Mouse (Mus musculus): ENCODE results near the gene Mink1. TPM values are rescaled to one million over a fixed set of nuclear protein-coding genes. Genes with fewer than 3 reads are reported as not detected.
A peak's percentile ranks its signal among the peaks of the same experiment; 100 is the strongest.

Mink1 gene
- polyA plus RNA-seq, 1 experiment from 2014 or later, result 51.1 TPM

- Histone ChIP-seq H3K27ac (no peak within 1 kb of the TSS), H3K79me2 (ENCODE audit: inconsistent target) (no peaks in the 10 kb centered on the region), H3K4me3 (ENCODE audit: inconsistent target) (no peak within 1 kb of the TSS), H3K36me3 (ENCODE audit: inconsistent target) (0 out of 2 replicates have a peak, but pooled peaks cover 3% of the 10 kb centered on the region)
- 100% methylated on average over 4 of the region's 6 CpGs for WGBS (ENCODE audit: missing documents)
These were observed 29.8 kb upstream of the Mink1 start, which contains the start of gene Gm40193 for GRCm38 (mm10) chr11:70532839-70533238. Gm40193 (minus strand) TSS chr11:70532939.

GRCm38 (mm10) chr11:70539423-70539822 lies 23.3 kb upstream of the Mink1 start:
- Histone ChIP-seq H3K36me3 (ENCODE audit: inconsistent target) (peaks cover 23% of the 10 kb centered on the region), H3K27ac (peak overlapping the region; percentile 51), H3K4me3 (ENCODE audit: inconsistent target) (peak overlapping the region; percentile 48), H3K79me2 (ENCODE audit: inconsistent target) (peaks cover 26% of the 10 kb centered on the region; the same call in 1 of the 2 replicates)
- 17% methylated on average over 9 of the region's 9 CpGs for WGBS (ENCODE audit: missing documents)

- Histone ChIP-seq H3K27ac (peak within 1 kb of the TSS; percentile 51), H3K4me3 (ENCODE audit: inconsistent target) (peak within 1 kb of the TSS; percentile 48), H3K36me3 (ENCODE audit: inconsistent target) (peaks cover 29% of the 10 kb centered on the region), H3K79me2 (ENCODE audit: inconsistent target) (peaks cover 26% of the 10 kb centered on the region; the same call in 1 of the 2 replicates)
- 1% methylated on average over 34 of the region's 65 CpGs for WGBS (ENCODE audit: missing documents)
These were observed 22.6 kb upstream of the Mink1 start, which contains the start of gene Pld2 for GRCm38 (mm10) chr11:70539877-70540587. Pld2 (plus strand) TSS chr11:70540064.

GRCm38 (mm10) chr11:70540928-70541327 lies 21.8 kb upstream of the Mink1 start:
- peaks cover 35% of the 10 kb centered on the region for H3K36me3 ChIP-seq (ENCODE audit: inconsistent target)
- peaks cover 26% of the 10 kb centered on the region; the same call in 1 of the 2 replicates for H3K79me2 ChIP-seq (ENCODE audit: inconsistent target)
- peak overlapping the region; percentile 36 for H3K4me3 ChIP-seq (ENCODE audit: inconsistent target)
- WGBS (ENCODE audit: missing documents), result 91% methylated on average over 7 of the region's 7 CpGs
- H3K27ac ChIP-seq, result peak overlapping the region; percentile 22; the same call in 1 of the 2 replicates

GRCm38 (mm10) chr11:70541415-70541814 lies 21.3 kb upstream of the Mink1 start:
- Histone ChIP-seq H3K4me3 (ENCODE audit: inconsistent target) (no peak overlapping the region), H3K36me3 (ENCODE audit: inconsistent target) (peaks cover 40% of the 10 kb centered on the region), H3K27ac (no peak overlapping the region), H3K79me2 (ENCODE audit: inconsistent target) (peaks cover 26% of the 10 kb centered on the region; the same call in 1 of the 2 replicates)
- 93% methylated on average over 5 of the region's 5 CpGs for WGBS (ENCODE audit: missing documents)

GRCm38 (mm10) chr11:70544496-70544895 lies 18.2 kb upstream of the Mink1 start:
- no peak overlapping the region for H3K27ac ChIP-seq
- H3K79me2 ChIP-seq (ENCODE audit: inconsistent target), result peaks cover 26% of the 10 kb centered on the region; the same call in 1 of the 2 replicates
- peaks cover 59% of the 10 kb centered on the region for H3K36me3 ChIP-seq (ENCODE audit: inconsistent target)
- no peak overlapping the region for H3K4me3 ChIP-seq (ENCODE audit: inconsistent target)
- 81% methylated on average over 7 of the region's 7 CpGs for WGBS (ENCODE audit: missing documents)

GRCm38 (mm10) chr11:70551526-70551925 lies 11.2 kb upstream of the Mink1 start:
- Histone ChIP-seq H3K79me2 (ENCODE audit: inconsistent target) (no peaks in the 10 kb centered on the region), H3K4me3 (ENCODE audit: inconsistent target) (no peak overlapping the region), H3K27ac (no peak overlapping the region), H3K36me3 (ENCODE audit: inconsistent target) (peaks cover 68% of the 10 kb centered on the region)
- WGBS (ENCODE audit: missing documents), result 91% methylated on average over 8 of the region's 8 CpGs

- Histone ChIP-seq H3K27ac (no peak overlapping the region), H3K36me3 (ENCODE audit: inconsistent target) (peaks cover 65% of the 10 kb centered on the region), H3K79me2 (ENCODE audit: inconsistent target) (no peaks in the 10 kb centered on the region), H3K4me3 (ENCODE audit: inconsistent target) (no peak overlapping the region)
- WGBS (ENCODE audit: missing documents), result 93% methylated on average over 7 of the region's 7 CpGs
These were observed 8.7 kb upstream of the Mink1 start for GRCm38 (mm10) chr11:70553940-70554339.

GRCm38 (mm10) chr11:70557545-70557944 lies 5.1 kb upstream of the Mink1 start:
- Histone ChIP-seq H3K36me3 (ENCODE audit: inconsistent target) (peaks cover 49% of the 10 kb centered on the region), H3K4me3 (ENCODE audit: inconsistent target) (no peak overlapping the region), H3K79me2 (ENCODE audit: inconsistent target) (no peaks in the 10 kb centered on the region), H3K27ac (no peak overlapping the region)
- WGBS (ENCODE audit: missing documents), result 91% methylated on average over 9 of the region's 9 CpGs

- WGBS (ENCODE audit: missing documents), result 20% methylated on average over 2 of the region's 2 CpGs
- Histone ChIP-seq H3K4me3 (ENCODE audit: inconsistent target) (peak overlapping the region; percentile 48; the same call in 1 of the 2 replicates), H3K36me3 (ENCODE audit: inconsistent target) (peaks cover 15% of the 10 kb centered on the region), H3K27ac (no peak overlapping the region), H3K79me2 (ENCODE audit: inconsistent target) (peaks cover 40% of the 10 kb centered on the region; the same call in 1 of the 2 replicates)
These were observed 769 bp upstream of the Mink1 start for GRCm38 (mm10) chr11:70561937-70562286.

- Histone ChIP-seq H3K79me2 (ENCODE audit: inconsistent target) (peaks cover 51% of the 10 kb centered on the region; the same call in 1 of the 2 replicates), H3K4me3 (ENCODE audit: inconsistent target) (peak overlapping the region; percentile 70), H3K27ac (peak overlapping the region; percentile 37), H3K36me3 (ENCODE audit: inconsistent target) (peaks cover 10% of the 10 kb centered on the region)
- 2% methylated on average over 29 of the region's 31 CpGs for WGBS (ENCODE audit: missing documents)
These were observed 351 bp downstream of the Mink1 start for GRCm38 (mm10) chr11:70562995-70563469.

- Histone ChIP-seq H3K36me3 (ENCODE audit: inconsistent target) (peaks cover 10% of the 10 kb centered on the region), H3K27ac (peak overlapping the region; percentile 37)
These were observed 992 bp downstream of the Mink1 start for GRCm38 (mm10) chr11:70563470-70564275.

GRCm38 (mm10) chr11:70564276-70564873 lies 1.7 kb downstream of the Mink1 start:
- Histone ChIP-seq H3K27ac (no peak overlapping the region), H3K4me3 (ENCODE audit: inconsistent target) (no peak overlapping the region), H3K79me2 (ENCODE audit: inconsistent target) (peaks cover 64% of the 10 kb centered on the region), H3K36me3 (ENCODE audit: inconsistent target) (peaks cover 10% of the 10 kb centered on the region)
- 63% methylated on average over 4 of the region's 4 CpGs for WGBS (ENCODE audit: missing documents)

More at GRCm38 (mm10) chr11:70563470-70564275, 992 bp downstream of the Mink1 start:
- 5% methylated on average over 24 of the region's 25 CpGs for WGBS (ENCODE audit: missing documents)
- Histone ChIP-seq H3K4me3 (ENCODE audit: inconsistent target) (peak overlapping the region; percentile 70), H3K79me2 (ENCODE audit: inconsistent target) (peaks cover 57% of the 10 kb centered on the region)

GRCm38 (mm10) chr11:70566586-70566985 lies 3.9 kb downstream of the Mink1 start:
- H3K79me2 ChIP-seq (ENCODE audit: inconsistent target), result peaks cover 86% of the 10 kb centered on the region
- 99% methylated on average over 7 of the region's 7 CpGs for WGBS (ENCODE audit: missing documents)
- no peak overlapping the region for H3K27ac ChIP-seq
- peaks cover 10% of the 10 kb centered on the region for H3K36me3 ChIP-seq (ENCODE audit: inconsistent target)
- no peak overlapping the region for H3K4me3 ChIP-seq (ENCODE audit: inconsistent target)

Data from macrophage (primary cell).